Mouse (Mus musculus) erythroblast, adult 5-6 weeks (primary cell): ENCODE measurements around the gene Ska2. TPM values are rescaled to one million over a fixed set of nuclear protein-coding genes. Genes with fewer than 3 reads are reported as not detected.

ENCODE experiments used
- ATAC-seq: replicated peaks from 2 replicates; pipeline ENCODE4 v1.8.0; 2016; ENCODE audit warnings: moderate number of reproducible peaks, mild to moderate bottlenecking, moderate TSS enrichment, inconsistent platforms; ENCODE audit not compliant: poor library complexity, low FRiP score, severe bottlenecking
- total RNA-seq, 2 experiments: library from RNA; stranded (forward) in 1 of 2; stranded (reverse) in 1 of 2; fragments of 150-400 nt in 1 of 2; fragments of 200-764, 138-1000 nt in 1 of 2; gene quantifications; 2 replicates each; pipeline versions ENCODE4 v1.2.3 to v1.2.4; 2015 to 2017; ENCODE audit warnings: low replicate concordance in 2 of 2

The Ska2 gene
- total RNA-seq (2015; ENCODE audit: low replicate concordance) (24.5 and 36.1 TPM in 2 replicates), total RNA-seq (2017; ENCODE audit: low replicate concordance) (14.1 and 19.8 TPM in 2 replicates)

GRCm38 (mm10) chr11:87108755-87109518 is at the start of gene Ska2:
Ska2 (plus strand) TSS chr11:87109234.
- peak; percentile 94 for ATAC-seq

GRCm38 (mm10) chr11:87060410-87060809 is 48.6 kb upstream of the Ska2 start:
- no peak for ATAC-seq

- ATAC-seq, result no peak
These were observed 46.9 kb upstream of the Ska2 start for GRCm38 (mm10) chr11:87062087-87062486.

GRCm38 (mm10) chr11:87073343-87073865 is 35.6 kb upstream of the Ska2 start:
- peak; percentile 82 for ATAC-seq

- ATAC-seq, result peak; percentile 96
These were observed 35.1 kb upstream of the Ska2 start, which contains the start of gene Gdpd1 for GRCm38 (mm10) chr11:87073866-87074440. Gdpd1 (minus strand) TSS chr11:87074062.

GRCm38 (mm10) chr11:87083712-87084111 is 25.3 kb upstream of the Ska2 start:
- ATAC-seq, result no peak

GRCm38 (mm10) chr11:87085461-87085860 is 23.6 kb upstream of the Ska2 start:
- no peak for ATAC-seq

- peak; percentile 88 for ATAC-seq
These were observed 22.6 kb upstream of the Ska2 start, which contains the start of gene Smg8 for GRCm38 (mm10) chr11:87086290-87086984. Smg8 (minus strand) TSS chr11:87086774.

GRCm38 (mm10) chr11:87087142-87087541 is 21.9 kb upstream of the Ska2 start:
- no peak for ATAC-seq

GRCm38 (mm10) chr11:87108409-87108754 is 652 bp upstream of the Ska2 start, which contains the start of gene Prr11:
Prr11 (minus strand) TSS chr11:87108708.
- ATAC-seq, result no peak

- ATAC-seq, result 0 out of 2 replicates have a peak, but pooled peaks have one; percentile 8
These were observed 611 bp downstream of the Ska2 start for GRCm38 (mm10) chr11:87109519-87110171.

GRCm38 (mm10) chr11:87110172-87110909 is 1.3 kb downstream of the Ska2 start:
- ATAC-seq, result no peak

- no peak for ATAC-seq
These were observed 12.8 kb downstream of the Ska2 start for GRCm38 (mm10) chr11:87121864-87122263.

- ATAC-seq, result no peak
These were observed 16.5 kb downstream of the Ska2 start for GRCm38 (mm10) chr11:87125562-87125961.

GRCm38 (mm10) chr11:87126281-87126823 is 17.3 kb downstream of the Ska2 start:
- no peak for ATAC-seq

- ATAC-seq, result peak; percentile 91
These were observed 18.1 kb downstream of the Ska2 start, which contains the start of gene Trim37 for GRCm38 (mm10) chr11:87126824-87127816. Trim37 (plus strand) TSS chr11:87127077.

GRCm38 (mm10) chr11:87136233-87136632 is 27.2 kb downstream of the Ska2 start:
- no peak for ATAC-seq

GRCm38 (mm10) chr11:87158012-87158411 is 49.0 kb downstream of the Ska2 start:
- ATAC-seq, result no peak
